In the genomic region with DNA sequence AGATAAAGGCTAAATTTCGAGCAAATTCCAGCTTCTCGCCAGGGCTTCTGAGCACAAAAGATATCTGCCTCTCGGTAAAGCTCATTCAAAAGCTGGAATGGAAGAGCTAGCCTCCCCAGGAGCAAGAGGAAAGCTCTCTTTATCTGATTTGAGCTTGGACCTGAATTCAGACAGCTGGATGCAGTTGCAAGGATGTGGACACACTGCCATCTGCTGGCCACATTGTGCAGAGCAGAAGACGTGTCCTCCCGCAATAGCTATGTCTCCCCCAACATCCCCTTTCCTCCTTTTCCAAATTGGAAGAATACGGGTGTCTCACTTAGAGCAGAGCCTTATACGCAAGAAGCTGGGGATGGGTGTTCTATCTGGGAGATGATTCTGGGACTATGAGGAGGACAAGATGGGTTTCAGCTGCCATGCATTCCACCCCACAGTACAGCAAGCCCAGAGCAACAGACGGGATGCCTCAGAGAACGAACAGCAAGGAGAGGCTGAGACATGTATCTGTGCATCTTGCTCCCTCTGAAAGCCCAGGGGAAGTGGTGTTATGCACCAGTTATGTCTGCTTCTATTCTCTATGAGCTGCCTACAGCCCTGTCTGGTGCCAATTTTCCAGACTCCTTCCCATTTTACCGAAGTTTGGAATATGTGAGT, we compare ENCODE assay signal across 8 mouse cellular contexts. TPM values are rescaled to one million over a fixed set of nuclear protein-coding genes. Genes with fewer than 3 reads are reported as not detected.
A peak's percentile ranks its signal among the peaks of the same experiment; 100 is the strongest.
DNase-seq lines count a peak whose midpoint lies in the region; ATAC-seq and TF ChIP-seq lines count a peak whose summit lies in the region.

No protein-coding gene starts in this region.

- DNase-seq in A20 (ENCODE audit: low read depth, low spot score) (peak; percentile 65), adipocyte (ENCODE audit: low spot score) (peak; percentile 70)
- DNase-seq in kidney, postnatal 14 days = peak; percentile 75
- peak; percentile 73 for DNase-seq in liver, postnatal 0 days
- peak; percentile 71 for DNase-seq in ovary, postnatal 36 days (ENCODE audit: low spot score)
- peak; percentile 53 for DNase-seq in thymus, postnatal 25 days

- peak; percentile 97 for TF ChIP-seq CTCF in cortical plate, adult 2 months (IDR thresholded peaks at IDR 0.05; ENCODE audit: extremely low read depth, insufficient read depth, low read length)
- peak; percentile 82 for TF ChIP-seq CTCF in liver, postnatal 0 days (IDR thresholded peaks at IDR 0.05; ENCODE audit: low read depth)

- no peak overlapping the region for H3K27ac ChIP-seq in cortical plate, adult 2 months (ENCODE audit: insufficient read depth, low read length)
- H3K27ac ChIP-seq in liver, postnatal 0 days (ENCODE audit: low read depth) = no peak overlapping the region

- H3K9ac ChIP-seq in liver, postnatal 0 days (replicated peaks) = no peak overlapping the region

- no peak overlapping the region for H3K4me2 ChIP-seq in liver, postnatal 0 days (ENCODE audit: low read depth, low read length)

- TF ChIP-seq POLR2A in cortical plate, adult 2 months (IDR thresholded peaks at IDR 0.05; ENCODE audit: extremely low read depth, insufficient read depth, low read length) = no peak

- H3K9me3 ChIP-seq in liver, postnatal 0 days (ENCODE audit: low read length) = peaks cover 8% of the 10 kb centered on the region; the same call in 1 of the 2 replicates

- no peak for TF ChIP-seq EP300 in liver, postnatal 0 days (IDR thresholded peaks at IDR 0.05; ENCODE audit: low read depth)

- ATAC-seq in granulocyte monocyte progenitor cell, adult 5-6 weeks (replicated peaks; ENCODE audit: poor library complexity, severe bottlenecking) = peak; percentile 75
- peak; percentile 53 for ATAC-seq in liver, postnatal 0 days

- no peaks in the 10 kb centered on the region for H3K4me1 ChIP-seq in cortical plate, adult 2 months (ENCODE audit: control insufficient read depth, insufficient read depth, low read length)
- H3K4me1 ChIP-seq in liver, postnatal 0 days (ENCODE audit: insufficient read depth) = no peaks in the 10 kb centered on the region

- H3K4me3 ChIP-seq in cortical plate, adult 2 months (ENCODE audit: insufficient read depth, low read length) = no peak overlapping the region
- no peak overlapping the region for H3K4me3 ChIP-seq in liver, postnatal 0 days (ENCODE audit: low read depth, low read length)

- no peaks in the 10 kb centered on the region for H3K27me3 ChIP-seq in liver, postnatal 0 days (ENCODE audit: insufficient read depth, low read length)

- no peaks in the 10 kb centered on the region for H3K36me3 ChIP-seq in liver, postnatal 0 days (replicated peaks; ENCODE audit: insufficient read depth, low read length)

- 31% methylated on average over 10 of the region's 10 CpGs for WGBS in liver, postnatal 0 days (ENCODE audit: insufficient replicate concordance)

RNA-seq across cellular contexts. Expression of a gene that starts 16.3 kb away (rescaled TPM):
- 2.1 and 3.9 TPM in 2 replicates for polyA plus RNA-seq in cortical plate, adult 2 months (2012; rRNA removed)
- total RNA-seq in granulocyte monocyte progenitor cell, adult 5-6 weeks (2014; fragmentation: Nextera tagmentation) = not detected in 2 replicates
- total RNA-seq in granulocyte monocyte progenitor cell, adult 5-6 weeks (2017) = not detected in 2 replicates
- polyA plus RNA-seq in liver, postnatal 0 days (2015; fragmentation: Nextera tagmentation; extraction: Ambion mirVana) = not detected in 2 replicates

RNA-seq across cellular contexts. Expression of a gene that starts 45.0 kb away (rescaled TPM):
- polyA plus RNA-seq in cortical plate, adult 2 months (2012; rRNA removed) = 3.1 TPM in 2 replicates
- total RNA-seq in granulocyte monocyte progenitor cell, adult 5-6 weeks (2014; fragmentation: Nextera tagmentation) = 0.26 TPM in 1 of 2 replicates, not detected in the other
- 0.56 and 2.6 TPM in 2 replicates for total RNA-seq in granulocyte monocyte progenitor cell, adult 5-6 weeks (2017)
- 41.4 and 46.5 TPM in 2 replicates for polyA plus RNA-seq in liver, postnatal 0 days (2015; fragmentation: Nextera tagmentation; extraction: Ambion mirVana)

RNA-seq across cellular contexts. Expression of a gene that starts 57.8 kb away (rescaled TPM):
- polyA plus RNA-seq in cortical plate, adult 2 months (2012; rRNA removed) = 95.4 and 103 TPM in 2 replicates
- 59.4 and 68.2 TPM in 2 replicates for total RNA-seq in granulocyte monocyte progenitor cell, adult 5-6 weeks (2014; fragmentation: Nextera tagmentation)
- total RNA-seq in granulocyte monocyte progenitor cell, adult 5-6 weeks (2017) = 68.6 and 86.0 TPM in 2 replicates
- 5.3 and 5.7 TPM in 2 replicates for polyA plus RNA-seq in liver, postnatal 0 days (2015; fragmentation: Nextera tagmentation; extraction: Ambion mirVana)

Comparison
In these comparisons a context has a peak if more than half of its experiments do, and no peak if none do; other contexts are left out.
1. RNA of a gene that starts 45.0 kb away (polyA plus RNA-seq): 41.4 to 46.5 TPM in liver, postnatal 0 days; 3.1 TPM in cortical plate, adult 2 months; every median in the first group is over 10 times any median in the second.
2. RNA of a gene that starts 57.8 kb away (polyA plus RNA-seq): 95.4 to 103 TPM in cortical plate, adult 2 months; 5.3 to 5.7 TPM in liver, postnatal 0 days; every median in the first group is over 10 times any median in the second.
3. Peak in every context shown above with its lines, with median percentiles within 50 percentile points of each other: DNase-seq.